Mouse (Mus musculus) embryonic facial prominence, embryonic 12.5 days (tissue): ENCODE measurements around the gene Grk3. TPM values are rescaled to one million over a fixed set of nuclear protein-coding genes. Genes with fewer than 3 reads are reported as not detected.
A peak's percentile ranks its signal among the peaks of the same experiment; 100 is the strongest.

Experiments used
- ATAC-seq: fragments of 200-750 bp; cut with Nextera tagmentation; 2 replicates; pipeline ENCODE4 v1.8.0; 2017; ENCODE audit not compliant: insufficient number of reproducible peaks, insufficient read depth, low FRiP score, low TSS enrichment
- H3K27ac ChIP-seq: fragments of 300-500 bp; sonication (generic); 2 replicates; pipeline ENCODE4 v1.5.1; 2016; ENCODE audit warnings: mild to moderate bottlenecking
- H3K27me3 ChIP-seq: fragments of 300-500 bp; sonication (generic); 2 replicates; pipeline ENCODE4 v1.6.1; 2016; ENCODE audit warnings: mild to moderate bottlenecking, moderate library complexity
- H3K36me3 ChIP-seq: fragments of 300-500 bp; sonication (generic); 2 replicates; pipeline ENCODE4 v1.6.1; 2016; ENCODE audit warnings: mild to moderate bottlenecking
- H3K4me1 ChIP-seq: fragments of 300-500 bp; sonication (generic); 2 replicates; pipeline ENCODE4 v1.6.1; 2016
- H3K4me2 ChIP-seq: fragments of 300-500 bp; sonication (generic); replicated peaks from 2 replicates; pipeline ENCODE4 v1.6.1; 2016; ENCODE audit warnings: mild to moderate bottlenecking, moderate library complexity
- H3K4me3 ChIP-seq: fragments of 300-500 bp; sonication (generic); 2 replicates; pipeline ENCODE4 v1.5.1; 2016; ENCODE audit warnings: mild to moderate bottlenecking
- H3K9ac ChIP-seq: fragments of 300-500 bp; sonication (generic); 2 replicates; pipeline ENCODE4 v1.6.1; 2016; ENCODE audit warnings: mild to moderate bottlenecking, moderate library complexity
- H3K9me3 ChIP-seq: fragments of 300-500 bp; sonication (generic); 2 replicates; pipeline ENCODE4 v1.6.1; 2016; ENCODE audit warnings: mild to moderate bottlenecking, moderate library complexity
- WGBS: fragments of 180-500 bp; shearing (Covaris S2); methylation state at CpG from one replicate; pipeline ENCODE4 v1.1.7; 2016; 5-methylcytosine and 5-hydroxymethylcytosine counted together
- polyA plus RNA-seq: library from polyadenylated mRNA; unstranded; fragments of >200 nt; fragmentation: Nextera tagmentation; extraction: Ambion mirVana; gene quantifications from 2 replicates; pipeline ENCODE4 v1.2.1, GENCODE M21; 2016

Gene Grk3
- polyA plus RNA-seq, 1 experiment from 2014 or later, result 13.5 TPM

- no peak overlapping the region for H3K9ac ChIP-seq
- no peaks in the 10 kb centered on the region for H3K36me3 ChIP-seq
- no peaks in the 10 kb centered on the region for H3K27me3 ChIP-seq
- H3K4me1 ChIP-seq, result no peaks in the 10 kb centered on the region
- no peak overlapping the region for H3K27ac ChIP-seq
- H3K4me2 ChIP-seq, result no peak overlapping the region
- ATAC-seq, result no peak
- 70% methylated on average over 5 of the region's 5 CpGs for WGBS
- H3K9me3 ChIP-seq, result no peaks in the 10 kb centered on the region
- H3K4me3 ChIP-seq, result no peak overlapping the region
Measured at GRCm38 (mm10) chr5:112893462-112894060, 122.0 kb downstream of the Grk3 start.

- H3K4me2 ChIP-seq, result no peak overlapping the region
- H3K27ac ChIP-seq, result no peak overlapping the region
- ATAC-seq, result no peak
- no peak overlapping the region for H3K4me3 ChIP-seq
- no peaks in the 10 kb centered on the region for H3K27me3 ChIP-seq
- H3K4me1 ChIP-seq, result no peaks in the 10 kb centered on the region
- no peaks in the 10 kb centered on the region for H3K9me3 ChIP-seq
- no peaks in the 10 kb centered on the region for H3K36me3 ChIP-seq
- H3K9ac ChIP-seq, result no peak overlapping the region
Measured at GRCm38 (mm10) chr5:112892411-112892810, 123.2 kb downstream of the Grk3 start.

GRCm38 (mm10) chr5:112888651-112889050 lies 126.9 kb downstream of the Grk3 start:
- H3K9ac ChIP-seq, result no peak overlapping the region
- ATAC-seq, result no peak
- WGBS, result 53% methylated on average over 7 of the region's 7 CpGs
- no peaks in the 10 kb centered on the region for H3K9me3 ChIP-seq
- no peak overlapping the region for H3K4me3 ChIP-seq
- H3K4me1 ChIP-seq, result peaks cover 4% of the 10 kb centered on the region
- no peaks in the 10 kb centered on the region for H3K27me3 ChIP-seq
- H3K36me3 ChIP-seq, result no peaks in the 10 kb centered on the region
- H3K27ac ChIP-seq, result no peak overlapping the region
- H3K4me2 ChIP-seq, result no peak overlapping the region

GRCm38 (mm10) chr5:112886687-112887491 lies 128.7 kb downstream of the Grk3 start:
- Histone ChIP-seq H3K4me3 (no peak overlapping the region), H3K36me3 (no peaks in the 10 kb centered on the region), H3K9me3 (no peaks in the 10 kb centered on the region), H3K4me2 (no peak overlapping the region), H3K9ac (no peak overlapping the region), H3K27me3 (no peaks in the 10 kb centered on the region), H3K27ac (no peak overlapping the region), H3K4me1 (peaks cover 4% of the 10 kb centered on the region)
- no peak; the same call in 1 of the 2 replicates for ATAC-seq
- WGBS, result 54% methylated on average over 17 of the region's 17 CpGs

- Histone ChIP-seq H3K36me3 (no peaks in the 10 kb centered on the region), H3K4me3 (no peak overlapping the region), H3K9ac (no peak overlapping the region), H3K4me1 (peaks cover 5% of the 10 kb centered on the region), H3K27ac (peak overlapping the region; percentile 36; the same call in 1 of the 2 replicates), H3K27me3 (no peaks in the 10 kb centered on the region), H3K4me2 (no peak overlapping the region), H3K9me3 (no peaks in the 10 kb centered on the region)
- ATAC-seq, result peak; percentile 52; the same call in 1 of the 2 replicates
- WGBS, result 47% methylated on average over 14 of the region's 14 CpGs
Measured at GRCm38 (mm10) chr5:112877391-112878115, 138.0 kb downstream of the Grk3 start.

GRCm38 (mm10) chr5:112876846-112877390 lies 138.7 kb downstream of the Grk3 start:
- Histone ChIP-seq H3K4me1 (peaks cover 5% of the 10 kb centered on the region), H3K4me2 (no peak overlapping the region), H3K9me3 (no peaks in the 10 kb centered on the region), H3K36me3 (no peaks in the 10 kb centered on the region), H3K27me3 (no peaks in the 10 kb centered on the region), H3K9ac (no peak overlapping the region), H3K4me3 (no peak overlapping the region), H3K27ac (no peak overlapping the region; the same call in 1 of the 2 replicates)
- 34% methylated on average over 4 of the region's 4 CpGs for WGBS
- ATAC-seq, result no peak

- Histone ChIP-seq H3K9ac (no peak overlapping the region), H3K27ac (no peak overlapping the region), H3K36me3 (no peaks in the 10 kb centered on the region), H3K9me3 (no peaks in the 10 kb centered on the region), H3K4me2 (no peak overlapping the region), H3K4me1 (peaks cover 4% of the 10 kb centered on the region), H3K4me3 (no peak overlapping the region), H3K27me3 (0 out of 2 replicates have a peak, but pooled peaks cover 5% of the 10 kb centered on the region)
- no peak for ATAC-seq
- WGBS, result 72% methylated on average over 6 of the region's 6 CpGs
Measured at GRCm38 (mm10) chr5:112872999-112873398, 142.6 kb downstream of the Grk3 start.

GRCm38 (mm10) chr5:112870729-112871128 lies 144.9 kb downstream of the Grk3 start:
- Histone ChIP-seq H3K27ac (no peak overlapping the region), H3K36me3 (no peaks in the 10 kb centered on the region), H3K4me1 (no peaks in the 10 kb centered on the region), H3K4me3 (no peak overlapping the region), H3K4me2 (no peak overlapping the region), H3K27me3 (0 out of 2 replicates have a peak, but pooled peaks cover 5% of the 10 kb centered on the region), H3K9ac (no peak overlapping the region), H3K9me3 (no peaks in the 10 kb centered on the region)
- WGBS, result 22% methylated on average over 9 of the region's 9 CpGs
- ATAC-seq, result no peak

- Histone ChIP-seq H3K27me3 (0 out of 2 replicates have a peak, but pooled peaks cover 5% of the 10 kb centered on the region), H3K4me1 (no peaks in the 10 kb centered on the region), H3K9me3 (no peaks in the 10 kb centered on the region), H3K36me3 (no peaks in the 10 kb centered on the region), H3K4me2 (no peak overlapping the region), H3K9ac (no peak overlapping the region), H3K27ac (no peak overlapping the region), H3K4me3 (no peak overlapping the region)
- 80% methylated on average over 5 of the region's 5 CpGs for WGBS
- ATAC-seq, result no peak
Measured at GRCm38 (mm10) chr5:112868620-112869019, 147.0 kb downstream of the Grk3 start.

GRCm38 (mm10) chr5:112864719-112865367 lies 150.7 kb downstream of the Grk3 start:
- Histone ChIP-seq H3K9ac (no peak overlapping the region), H3K4me2 (no peak overlapping the region), H3K4me1 (no peaks in the 10 kb centered on the region), H3K27ac (no peak overlapping the region), H3K36me3 (no peaks in the 10 kb centered on the region), H3K27me3 (0 out of 2 replicates have a peak, but pooled peaks cover 5% of the 10 kb centered on the region), H3K4me3 (no peak overlapping the region), H3K9me3 (no peaks in the 10 kb centered on the region)
- 51% methylated on average over 4 of the region's 4 CpGs for WGBS
- no peak for ATAC-seq
